Mouse (Mus musculus): Measurements from ENCODE around the gene Syt11. TPM values are rescaled to one million over a fixed set of nuclear protein-coding genes. Genes with fewer than 3 reads are reported as not detected.
"Not testable (repeated sequence)": the region's sequence is repeated elsewhere in the genome, so short reads cannot be mapped to it uniquely, and the experiment has no call there.

Gene Syt11
- 18.9 and 29.2 TPM in 2 replicates for polyA plus RNA-seq (2011; ENCODE audit: insufficient read length, low read depth, missing spikeins)

- not testable (repeated sequence) for H3K4me1 ChIP-seq (ENCODE audit: control insufficient read depth, insufficient read depth, low read length)
- peak; percentile 66 for TF ChIP-seq POLR2A (IDR thresholded peaks at IDR 0.05; ENCODE audit: low read depth, low read length)
- H3K4me3 ChIP-seq (ENCODE audit: insufficient read depth, low read length) = peak within 1 kb of the TSS; percentile 50
- H3K27ac ChIP-seq (ENCODE audit: insufficient read depth, low read length) = peak within 1 kb of the TSS; percentile 15; the same call in 1 of the 2 replicates
These were observed at the start of gene Syt11 for GRCm38 (mm10) chr3:88774939-88775841. TSS of gene Syt11 (minus strand) at chr3:88775164.

GRCm38 (mm10) chr3:88803910-88804540 lies 29.1 kb upstream of the Syt11 start:
- TF ChIP-seq POLR2A (IDR thresholded peaks at IDR 0.05; ENCODE audit: low read depth, low read length) (no peak), CTCF (IDR thresholded peaks at IDR 0.05; ENCODE audit: borderline replicate concordance, insufficient read depth, low read length) (no peak)
- no peaks in the 10 kb centered on the region for H3K4me1 ChIP-seq (ENCODE audit: control insufficient read depth, insufficient read depth, low read length)
- H3K27ac ChIP-seq (ENCODE audit: insufficient read depth, low read length) = no peak overlapping the region
- H3K4me3 ChIP-seq (ENCODE audit: insufficient read depth, low read length) = no peak overlapping the region

- not testable (repeated sequence) for H3K27ac ChIP-seq (ENCODE audit: insufficient read depth, low read length); H3K4me3 ChIP-seq (ENCODE audit: insufficient read depth, low read length); H3K4me1 ChIP-seq (ENCODE audit: control insufficient read depth, insufficient read depth, low read length)
These were observed 22.5 kb upstream of the Syt11 start for GRCm38 (mm10) chr3:88797507-88797906.

GRCm38 (mm10) chr3:88788033-88788432 lies 13.1 kb upstream of the Syt11 start:
- H3K4me3 ChIP-seq (ENCODE audit: insufficient read depth, low read length); H3K27ac ChIP-seq (ENCODE audit: insufficient read depth, low read length); H3K4me1 ChIP-seq (ENCODE audit: control insufficient read depth, insufficient read depth, low read length): not testable (repeated sequence)

GRCm38 (mm10) chr3:88786805-88787204 lies 11.8 kb upstream of the Syt11 start:
- not testable (repeated sequence) for H3K4me3 ChIP-seq (ENCODE audit: insufficient read depth, low read length); H3K4me1 ChIP-seq (ENCODE audit: control insufficient read depth, insufficient read depth, low read length); H3K27ac ChIP-seq (ENCODE audit: insufficient read depth, low read length)

- not testable (repeated sequence) for H3K4me3 ChIP-seq (ENCODE audit: insufficient read depth, low read length); H3K27ac ChIP-seq (ENCODE audit: insufficient read depth, low read length); H3K4me1 ChIP-seq (ENCODE audit: control insufficient read depth, insufficient read depth, low read length)
These were observed 11.4 kb upstream of the Syt11 start for GRCm38 (mm10) chr3:88786323-88786722.

GRCm38 (mm10) chr3:88784889-88785288 lies 9.9 kb upstream of the Syt11 start:
- Histone ChIP-seq H3K4me3 (ENCODE audit: insufficient read depth, low read length) (no peak overlapping the region), H3K4me1 (ENCODE audit: control insufficient read depth, insufficient read depth, low read length) (no peaks in the 10 kb centered on the region), H3K27ac (ENCODE audit: insufficient read depth, low read length) (no peak overlapping the region)
- TF ChIP-seq POLR2A (IDR thresholded peaks at IDR 0.05; ENCODE audit: low read depth, low read length) (no peak), CTCF (IDR thresholded peaks at IDR 0.05; ENCODE audit: borderline replicate concordance, insufficient read depth, low read length) (no peak)

GRCm38 (mm10) chr3:88773163-88773562 lies 1.8 kb downstream of the Syt11 start:
- not testable (repeated sequence) for H3K4me1 ChIP-seq (ENCODE audit: control insufficient read depth, insufficient read depth, low read length); H3K4me3 ChIP-seq (ENCODE audit: insufficient read depth, low read length); H3K27ac ChIP-seq (ENCODE audit: insufficient read depth, low read length)

GRCm38 (mm10) chr3:88772399-88772798 lies 2.6 kb downstream of the Syt11 start:
- not testable (repeated sequence) for H3K4me3 ChIP-seq (ENCODE audit: insufficient read depth, low read length); H3K4me1 ChIP-seq (ENCODE audit: control insufficient read depth, insufficient read depth, low read length); H3K27ac ChIP-seq (ENCODE audit: insufficient read depth, low read length)

- Histone ChIP-seq H3K4me3 (ENCODE audit: insufficient read depth, low read length) (peak overlapping the region; percentile 18), H3K27ac (ENCODE audit: insufficient read depth, low read length) (peak overlapping the region; percentile 71; the same call in 1 of the 2 replicates)
- not testable (repeated sequence) for H3K4me1 ChIP-seq (ENCODE audit: control insufficient read depth, insufficient read depth, low read length)
These were observed 3.1 kb downstream of the Syt11 start for GRCm38 (mm10) chr3:88771941-88772280.

GRCm38 (mm10) chr3:88771189-88771940 lies 3.6 kb downstream of the Syt11 start:
- peak; percentile 39; the same call in 1 of the 2 replicates for TF ChIP-seq POLR2A (IDR thresholded peaks at IDR 0.05; ENCODE audit: low read depth, low read length)
- H3K4me3 ChIP-seq (ENCODE audit: insufficient read depth, low read length) = peak overlapping the region; percentile 30
- H3K4me1 ChIP-seq (ENCODE audit: control insufficient read depth, insufficient read depth, low read length) = not testable (repeated sequence)
- peak overlapping the region; percentile 78 for H3K27ac ChIP-seq (ENCODE audit: insufficient read depth, low read length)

All from embryonic fibroblast, embryonic 13.5 days (primary cell).